Mouse (Mus musculus) c-Kit-positive CD71-negative TER-119-negative erythroid progenitor cells, embryonic 14.5 days (primary cell): ENCODE measurements around the gene Nxpe2.
"Not testable (repeated sequence)": the region's sequence is repeated elsewhere in the genome, so short reads cannot be mapped to it uniquely, and the experiment has no call there.

Experiments
- DNase-seq: peaks from one replicate; pipeline ENCODE4 v3.0.0-alpha.2; 2013; ENCODE audit warnings: low read depth

Gene Nxpe2

GRCm38 (mm10) chr9:48353148-48353698 is at the start of gene Nxpe2:
Nxpe2 (minus strand) TSS chr9:48353454.
- no peak for DNase-seq

DNA sequence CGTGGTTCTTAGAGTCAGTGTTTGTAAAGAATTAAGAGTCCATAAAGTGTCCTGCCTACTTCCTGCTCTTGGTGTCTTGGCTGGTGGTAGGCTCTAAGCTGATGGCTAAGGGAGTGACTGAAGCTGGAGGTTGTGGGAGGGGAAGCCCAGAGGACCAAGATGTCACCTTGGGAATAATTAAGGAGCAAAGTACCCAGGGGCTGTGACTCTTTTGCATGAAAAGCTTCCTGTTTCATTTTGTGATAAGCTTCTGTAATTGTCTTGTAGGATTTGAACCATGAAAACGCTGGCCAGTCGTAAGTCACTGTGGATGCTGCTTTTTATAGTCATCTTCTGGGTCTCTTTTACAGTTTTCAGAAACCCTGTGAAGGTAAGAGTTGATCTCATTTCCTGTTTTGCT is 36.7 kb upstream of the Nxpe2 start:
- DNase-seq: no peak

DNA sequence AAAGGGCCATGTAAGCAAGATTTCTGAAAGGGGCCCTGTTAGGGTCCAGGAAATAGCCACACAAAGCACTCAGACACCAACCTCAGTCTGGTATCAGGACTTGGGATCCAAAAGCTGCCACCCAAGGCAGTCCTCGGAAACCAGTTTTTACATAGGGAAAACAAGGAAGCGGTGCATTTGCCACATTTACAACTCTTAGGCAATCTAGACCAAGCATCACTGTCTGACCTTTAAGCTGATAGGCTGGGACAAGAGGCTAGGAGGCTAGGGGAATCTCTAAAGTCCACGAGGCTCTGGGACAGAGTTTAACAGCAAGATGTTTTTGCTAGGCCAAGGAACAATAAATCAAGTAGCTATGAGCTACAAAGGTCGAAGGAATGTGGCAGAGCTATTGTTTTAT is 35.2 kb upstream of the Nxpe2 start:
- DNase-seq: no peak

DNA sequence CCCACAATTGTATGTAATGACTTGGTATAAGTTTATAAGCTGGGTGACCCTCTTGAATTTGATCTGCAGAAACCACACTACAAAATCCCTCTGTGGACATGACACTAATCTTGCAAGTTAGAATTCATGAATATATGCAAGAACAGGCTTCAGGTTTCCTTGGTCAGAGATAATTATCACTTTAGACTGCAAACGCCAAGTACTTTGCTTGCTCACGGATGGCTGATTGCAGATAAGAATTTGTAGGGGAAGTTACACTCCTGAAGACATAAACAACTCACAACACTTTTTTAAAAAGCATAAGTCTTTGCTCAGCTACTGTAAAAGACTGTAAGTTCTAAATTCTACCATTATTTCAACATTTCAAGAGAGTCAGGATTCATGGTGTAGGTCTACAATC is 21.1 kb upstream of the Nxpe2 start:
- DNase-seq: no peak

GRCm38 (mm10) chr9:48373232-48373878 is 20.1 kb upstream of the Nxpe2 start:
- DNase-seq: no peak

- no peak for DNase-seq
Measured at GRCm38 (mm10) chr9:48362743-48363142, 9.5 kb upstream of the Nxpe2 start.

DNA sequence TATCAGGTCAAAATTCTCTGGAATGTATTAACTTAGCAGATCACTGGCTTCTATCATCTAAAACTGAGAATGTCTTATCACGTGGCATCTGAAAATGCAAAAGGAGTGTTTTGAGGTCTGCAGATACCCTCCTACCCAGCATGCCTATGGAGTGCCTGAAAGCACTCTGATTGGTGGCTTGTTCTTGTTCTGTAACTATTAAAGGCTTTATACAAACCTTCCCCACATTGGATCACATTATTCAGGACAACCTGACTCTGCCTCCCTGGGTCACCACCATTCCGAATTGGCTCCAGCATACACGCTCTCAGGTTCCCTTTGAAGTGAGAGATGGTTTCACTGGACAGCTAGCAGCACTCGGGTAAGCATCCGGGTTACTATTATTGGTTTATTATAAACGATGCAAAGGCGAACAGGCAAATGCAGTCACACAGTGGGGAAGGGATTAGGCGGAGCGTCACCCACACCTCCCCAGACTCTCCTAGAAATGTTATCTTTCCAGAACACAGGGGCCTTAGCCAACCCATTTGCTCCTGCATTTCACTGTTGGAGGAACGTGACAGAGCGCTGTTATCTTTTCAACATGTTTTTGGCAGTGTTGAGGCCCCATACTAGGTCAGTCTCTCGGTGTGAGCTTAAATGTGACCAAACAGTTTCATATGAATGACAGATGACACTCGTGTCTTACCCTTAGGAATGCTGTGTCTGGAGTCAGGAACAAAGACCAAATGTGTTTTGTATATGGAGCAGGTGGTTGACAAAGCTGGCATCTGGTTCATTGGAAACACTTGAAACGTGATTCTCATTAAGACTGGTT is 8.8 kb upstream of the Nxpe2 start:
- no peak for DNase-seq

DNA sequence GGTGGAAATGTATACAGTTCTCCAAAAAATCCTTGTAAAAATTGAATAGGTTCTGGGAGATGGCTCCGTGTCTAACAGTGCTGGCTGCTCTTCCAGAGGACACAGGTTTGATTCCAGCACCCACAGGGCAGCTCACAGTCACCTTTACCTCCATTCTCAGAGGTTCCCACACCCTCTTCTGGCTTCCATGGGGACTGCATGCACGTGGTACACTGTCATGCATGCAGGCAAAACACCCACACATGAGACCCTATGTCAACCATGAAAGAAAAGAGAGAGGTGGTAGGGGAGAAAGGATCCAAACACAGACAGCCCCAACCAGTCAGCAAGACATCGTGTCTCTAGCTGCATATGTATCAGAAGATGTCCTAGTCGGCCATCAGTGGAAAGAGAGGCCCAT is 7.6 kb upstream of the Nxpe2 start:
- no peak for DNase-seq

DNA sequence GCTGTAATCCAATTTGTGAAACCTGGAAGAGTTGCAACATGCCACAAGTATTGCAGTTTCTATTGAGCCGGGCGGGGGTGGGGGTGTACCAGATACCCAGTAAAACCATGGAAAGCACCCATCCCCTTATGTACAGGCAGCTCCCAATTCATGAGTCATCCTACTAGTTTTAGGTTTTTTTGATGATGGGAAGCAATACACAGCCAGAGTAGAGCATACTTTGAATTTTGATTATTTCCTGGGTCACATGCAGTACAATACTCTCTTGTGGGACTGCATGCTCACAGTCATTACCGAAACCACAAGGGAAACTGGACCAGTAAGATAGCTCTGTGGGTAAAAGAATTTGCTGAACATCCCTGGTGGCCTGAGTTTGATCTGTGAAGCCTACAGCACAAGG is 3.8 kb upstream of the Nxpe2 start:
- no peak for DNase-seq

GRCm38 (mm10) chr9:48354793-48355192 is 1.5 kb upstream of the Nxpe2 start:
- DNase-seq: peak; percentile 74

DNA sequence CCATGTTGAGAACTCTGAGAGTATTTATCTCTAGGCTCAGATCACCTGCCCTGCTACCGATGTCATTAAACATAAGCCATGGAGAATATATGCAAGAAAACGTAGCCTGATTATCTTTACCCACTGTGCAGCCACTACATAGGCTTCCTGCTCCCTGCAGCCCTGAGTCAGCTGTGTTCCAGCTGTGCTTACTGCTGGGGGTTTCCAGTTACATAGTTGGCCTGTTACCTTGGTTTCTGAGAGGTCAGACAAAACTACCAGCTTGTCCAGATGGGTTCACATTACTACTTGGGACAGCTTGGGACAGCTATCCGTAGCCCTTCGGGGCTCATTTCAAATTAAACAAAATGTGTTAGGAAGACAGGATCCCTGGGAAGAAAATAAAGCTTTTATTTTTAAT is 868 bp upstream of the Nxpe2 start:
- DNase-seq: no peak

- DNase-seq: no peak
Measured at GRCm38 (mm10) chr9:48345866-48346265, 7.4 kb downstream of the Nxpe2 start.

DNA sequence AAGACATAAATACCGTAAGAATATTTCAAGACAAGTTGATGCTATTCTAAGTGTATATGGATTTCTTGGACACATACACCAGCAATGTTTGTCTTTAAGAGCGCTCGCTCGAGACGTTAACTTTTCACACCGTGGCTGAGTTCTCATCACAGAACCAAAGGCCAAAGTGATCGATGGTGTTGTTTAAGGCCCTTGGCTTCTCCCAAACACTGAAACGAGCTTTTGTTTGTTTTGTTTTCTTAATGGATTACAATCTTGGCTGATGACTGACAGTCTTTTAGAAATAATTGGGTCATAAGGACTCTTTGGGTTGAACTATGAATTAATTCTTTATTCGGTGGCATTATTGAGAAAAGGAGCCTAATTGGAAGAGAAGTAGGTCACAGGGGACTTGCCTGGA is 7.8 kb downstream of the Nxpe2 start:
- DNase-seq: no peak

DNA sequence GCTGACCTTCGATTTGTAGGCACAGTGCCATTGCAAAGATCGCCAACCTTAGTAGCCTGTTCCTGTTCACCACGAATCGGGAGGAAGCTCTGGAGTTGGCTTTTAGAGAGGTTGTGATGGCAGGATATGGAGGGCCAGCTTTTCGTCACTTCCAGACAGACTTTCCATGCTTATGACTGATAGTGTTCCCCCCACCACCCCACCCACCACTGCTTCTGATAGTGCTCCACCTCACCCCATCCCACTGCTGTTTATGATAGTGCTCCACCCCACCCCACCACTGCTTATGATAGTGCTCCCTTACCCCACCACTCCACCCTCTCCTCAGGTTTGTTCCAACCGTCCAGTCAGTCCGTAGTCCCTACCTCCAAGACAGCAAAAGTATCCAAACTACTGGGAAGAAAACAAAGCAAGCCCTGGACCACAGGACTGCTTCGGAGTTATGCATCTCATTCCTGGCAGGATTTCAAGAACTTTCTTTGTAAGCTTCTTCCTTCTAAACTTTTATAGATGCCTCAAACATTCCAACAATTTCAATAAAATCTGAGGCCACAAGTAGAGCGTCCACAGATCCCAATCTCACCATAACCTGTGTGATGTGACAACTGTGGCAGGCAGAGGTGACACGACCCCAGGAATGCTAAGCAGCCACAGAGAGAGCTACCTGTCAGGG is 12.4 kb downstream of the Nxpe2 start:
- no peak for DNase-seq

GRCm38 (mm10) chr9:48339563-48339962 is 13.7 kb downstream of the Nxpe2 start:
- DNase-seq: no peak

DNA sequence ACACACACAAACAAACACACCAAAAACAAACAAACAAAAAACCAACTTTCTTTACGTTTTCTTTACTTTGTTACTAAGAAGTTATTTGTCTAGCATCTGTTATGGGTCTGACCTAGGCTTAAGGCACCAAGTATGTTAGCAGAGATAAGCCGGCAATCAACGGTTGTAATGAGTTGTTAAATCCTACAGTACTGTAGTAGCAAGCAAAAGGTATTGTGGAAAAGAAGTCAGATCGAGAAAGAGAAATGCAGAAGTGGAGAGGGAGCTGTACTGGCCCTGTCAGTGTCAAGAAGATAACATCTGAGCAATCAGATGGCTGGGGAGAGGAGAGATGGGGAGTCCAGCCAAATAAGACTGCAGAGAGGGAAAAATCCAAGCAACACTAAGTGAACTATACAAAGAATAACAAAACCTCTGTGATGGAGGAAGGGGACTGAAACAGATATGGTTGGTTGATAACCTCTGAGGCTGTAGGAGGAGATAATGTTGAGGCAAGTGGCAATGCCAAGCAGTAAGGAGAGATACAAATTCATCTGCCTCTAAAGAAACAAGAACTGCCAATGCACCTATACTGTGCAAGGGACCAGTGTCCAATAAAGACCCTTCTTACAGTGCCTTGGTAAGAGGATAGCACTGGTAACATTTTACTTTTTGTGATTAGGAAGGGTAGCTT is 14.3 kb downstream of the Nxpe2 start:
- DNase-seq: no peak

GRCm38 (mm10) chr9:48329597-48329996 is 23.7 kb downstream of the Nxpe2 start:
- no peak for DNase-seq

GRCm38 (mm10) chr9:48326338-48326737 is 26.9 kb downstream of the Nxpe2 start:
- DNase-seq: no peak

- no peak for DNase-seq
Measured at GRCm38 (mm10) chr9:48315825-48316224, 37.4 kb downstream of the Nxpe2 start.

DNA sequence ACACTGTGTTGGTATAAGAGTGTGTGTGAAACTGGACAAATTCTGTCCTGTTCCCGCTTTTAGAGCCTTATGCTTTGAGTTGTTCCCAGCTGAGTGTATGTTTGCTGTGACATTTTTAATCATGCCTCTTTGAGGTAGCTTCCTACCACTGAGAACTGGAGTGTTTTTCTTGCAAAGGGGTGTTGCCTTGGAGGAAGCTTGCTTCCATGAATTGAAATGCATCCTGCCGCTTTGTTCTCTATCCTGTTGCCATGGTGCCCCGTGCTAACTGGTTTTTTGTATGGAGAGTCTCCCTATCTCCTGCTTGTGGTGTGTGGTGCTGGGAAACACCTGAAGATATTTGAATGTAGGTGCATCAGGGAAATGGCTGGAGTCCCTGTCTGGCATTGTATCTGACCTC is 39.1 kb downstream of the Nxpe2 start:
- DNase-seq: no peak

DNA sequence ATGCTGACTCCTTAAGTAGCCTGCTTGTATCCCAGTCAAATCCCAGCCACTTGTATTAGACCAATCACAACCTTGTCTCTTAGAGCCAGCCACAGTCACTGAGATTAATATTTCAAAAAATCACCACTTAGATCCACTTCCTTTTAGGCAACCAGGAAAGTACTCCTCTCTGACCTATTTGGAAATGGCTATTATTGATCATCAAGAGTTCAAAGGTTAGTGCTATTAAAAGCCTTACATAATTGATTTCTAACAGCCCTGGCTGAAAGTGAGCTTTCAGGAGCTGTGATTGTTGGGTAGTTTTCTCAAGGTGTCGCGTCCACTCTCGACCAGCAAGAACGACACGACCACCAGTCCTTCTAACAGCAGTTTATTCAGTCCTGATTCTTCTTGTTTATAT is 42.0 kb downstream of the Nxpe2 start:
- DNase-seq: no peak

DNA sequence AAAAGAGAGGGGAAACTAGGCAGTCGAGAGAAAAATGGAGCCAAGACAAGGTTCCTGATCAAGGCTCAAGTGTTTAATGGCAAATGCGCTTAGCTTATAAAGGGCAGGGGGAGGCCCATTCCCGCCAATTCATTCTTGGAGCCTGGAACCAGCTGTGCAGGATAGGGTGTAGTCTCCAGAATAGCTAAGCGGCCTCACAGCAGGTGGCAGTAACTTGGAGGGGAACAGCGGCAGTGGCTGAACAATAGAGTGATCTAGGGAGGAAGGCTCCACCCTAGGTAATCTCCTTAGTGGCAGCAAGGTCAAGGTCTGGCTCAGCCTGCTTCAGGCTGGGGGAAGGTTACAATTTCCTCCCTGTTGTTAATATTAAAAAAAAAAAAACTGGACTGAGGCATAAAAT is 49.7 kb downstream of the Nxpe2 start:
- DNase-seq: not testable (repeated sequence)
